Mouse (Mus musculus): ENCODE results near the gene Ankrd61.

The Ankrd61 gene

GRCm38 (mm10) chr5:143916221-143916620 is 18.7 kb upstream of the Ankrd61 start:
- Histone ChIP-seq H3K27me3 (ENCODE audit: control insufficient read depth, insufficient read depth, low read length, poor library complexity, severe bottlenecking) (no peaks in the 10 kb centered on the region), H3K36me3 (ENCODE audit: control insufficient read depth, insufficient read depth, low read length, poor library complexity, severe bottlenecking) (peaks cover 13% of the 10 kb centered on the region)
- no peak for DNase-seq (ENCODE audit: low read depth, low spot score)

GRCm38 (mm10) chr5:143909417-143910400 is 12.2 kb upstream of the Ankrd61 start, which contains the start of the genes Aimp2 and Pms2:
Gene Aimp2 (minus strand): TSS chr5:143909847.
Gene Pms2 (plus strand): TSS chr5:143909964.
- Histone ChIP-seq H3K27me3 (ENCODE audit: control insufficient read depth, insufficient read depth, low read length, poor library complexity, severe bottlenecking) (no peaks in the 10 kb centered on the region), H3K36me3 (ENCODE audit: control insufficient read depth, insufficient read depth, low read length, poor library complexity, severe bottlenecking) (no peaks in the 10 kb centered on the region; the same call in none of the 2 replicates)
- peak; percentile 96 for DNase-seq (ENCODE audit: low read depth, low spot score)

- Histone ChIP-seq H3K27me3 (ENCODE audit: control insufficient read depth, insufficient read depth, low read length, poor library complexity, severe bottlenecking) (no peaks in the 10 kb centered on the region), H3K36me3 (ENCODE audit: control insufficient read depth, insufficient read depth, low read length, poor library complexity, severe bottlenecking) (no peaks in the 10 kb centered on the region; the same call in none of the 2 replicates)
- no peak for DNase-seq (ENCODE audit: low read depth, low spot score)
Observed at GRCm38 (mm10) chr5:143908926-143909325, 11.4 kb upstream of the Ankrd61 start.

- DNase-seq (ENCODE audit: low read depth, low spot score) = no peak
- peaks cover 7% of the 10 kb centered on the region for H3K36me3 ChIP-seq (ENCODE audit: control insufficient read depth, insufficient read depth, low read length, poor library complexity, severe bottlenecking)
- H3K27me3 ChIP-seq (ENCODE audit: control insufficient read depth, insufficient read depth, low read length, poor library complexity, severe bottlenecking) = no peaks in the 10 kb centered on the region
Observed at GRCm38 (mm10) chr5:143906429-143906828, 8.9 kb upstream of the Ankrd61 start.

GRCm38 (mm10) chr5:143903813-143904212 is 6.3 kb upstream of the Ankrd61 start:
- no peaks in the 10 kb centered on the region for H3K27me3 ChIP-seq (ENCODE audit: control insufficient read depth, insufficient read depth, low read length, poor library complexity, severe bottlenecking)
- H3K36me3 ChIP-seq (ENCODE audit: control insufficient read depth, insufficient read depth, low read length, poor library complexity, severe bottlenecking) = peaks cover 12% of the 10 kb centered on the region
- DNase-seq (ENCODE audit: low read depth, low spot score) = no peak

- no peak for DNase-seq (ENCODE audit: low read depth, low spot score)
- Histone ChIP-seq H3K27me3 (ENCODE audit: control insufficient read depth, insufficient read depth, low read length, poor library complexity, severe bottlenecking) (no peaks in the 10 kb centered on the region), H3K36me3 (ENCODE audit: control insufficient read depth, insufficient read depth, low read length, poor library complexity, severe bottlenecking) (peaks cover 18% of the 10 kb centered on the region)
Observed at GRCm38 (mm10) chr5:143902111-143902510, 4.6 kb upstream of the Ankrd61 start.

- DNase-seq (ENCODE audit: low read depth, low spot score) = no peak
- H3K27me3 ChIP-seq (ENCODE audit: control insufficient read depth, insufficient read depth, low read length, poor library complexity, severe bottlenecking) = no peaks in the 10 kb centered on the region
- H3K36me3 ChIP-seq (ENCODE audit: control insufficient read depth, insufficient read depth, low read length, poor library complexity, severe bottlenecking) = peaks cover 11% of the 10 kb centered on the region
Observed at GRCm38 (mm10) chr5:143893396-143893795, 4.1 kb downstream of the Ankrd61 start.

GRCm38 (mm10) chr5:143892255-143892886 is 5.1 kb downstream of the Ankrd61 start:
- Histone ChIP-seq H3K27me3 (ENCODE audit: control insufficient read depth, insufficient read depth, low read length, poor library complexity, severe bottlenecking) (no peaks in the 10 kb centered on the region), H3K36me3 (ENCODE audit: control insufficient read depth, insufficient read depth, low read length, poor library complexity, severe bottlenecking) (peaks cover 6% of the 10 kb centered on the region)
- no peak for DNase-seq (ENCODE audit: low read depth, low spot score)

GRCm38 (mm10) chr5:143890741-143891140 is 6.7 kb downstream of the Ankrd61 start:
- Histone ChIP-seq H3K27me3 (ENCODE audit: control insufficient read depth, insufficient read depth, low read length, poor library complexity, severe bottlenecking) (no peaks in the 10 kb centered on the region), H3K36me3 (ENCODE audit: control insufficient read depth, insufficient read depth, low read length, poor library complexity, severe bottlenecking) (peaks cover 9% of the 10 kb centered on the region)
- DNase-seq (ENCODE audit: low read depth, low spot score) = no peak

- H3K36me3 ChIP-seq (ENCODE audit: control insufficient read depth, insufficient read depth, low read length, poor library complexity, severe bottlenecking) = peaks cover 23% of the 10 kb centered on the region
- H3K27me3 ChIP-seq (ENCODE audit: control insufficient read depth, insufficient read depth, low read length, poor library complexity, severe bottlenecking) = no peaks in the 10 kb centered on the region
- DNase-seq (ENCODE audit: low read depth, low spot score) = no peak
Observed at GRCm38 (mm10) chr5:143885274-143885673, 12.2 kb downstream of the Ankrd61 start.

- Histone ChIP-seq H3K27me3 (ENCODE audit: control insufficient read depth, insufficient read depth, low read length, poor library complexity, severe bottlenecking) (no peaks in the 10 kb centered on the region), H3K36me3 (ENCODE audit: control insufficient read depth, insufficient read depth, low read length, poor library complexity, severe bottlenecking) (peaks cover 20% of the 10 kb centered on the region)
- no peak for DNase-seq (ENCODE audit: low read depth, low spot score)
Observed at GRCm38 (mm10) chr5:143874571-143874970, 22.9 kb downstream of the Ankrd61 start.

GRCm38 (mm10) chr5:143871547-143872169 is 25.8 kb downstream of the Ankrd61 start:
- Histone ChIP-seq H3K27me3 (ENCODE audit: control insufficient read depth, insufficient read depth, low read length, poor library complexity, severe bottlenecking) (no peaks in the 10 kb centered on the region), H3K36me3 (ENCODE audit: control insufficient read depth, insufficient read depth, low read length, poor library complexity, severe bottlenecking) (peaks cover 13% of the 10 kb centered on the region)
- DNase-seq (ENCODE audit: low read depth, low spot score) = peak; percentile 49

All from splenic B cell, adult 2 months (primary cell).